Mouse (Mus musculus): ENCODE measurements around the gene Ssh1. TPM values are rescaled to one million over a fixed set of nuclear protein-coding genes. Genes with fewer than 3 reads are reported as not detected.

The Ssh1 gene
- total RNA-seq, 1 experiment from 2014 or later: 22.7 TPM

DNA sequence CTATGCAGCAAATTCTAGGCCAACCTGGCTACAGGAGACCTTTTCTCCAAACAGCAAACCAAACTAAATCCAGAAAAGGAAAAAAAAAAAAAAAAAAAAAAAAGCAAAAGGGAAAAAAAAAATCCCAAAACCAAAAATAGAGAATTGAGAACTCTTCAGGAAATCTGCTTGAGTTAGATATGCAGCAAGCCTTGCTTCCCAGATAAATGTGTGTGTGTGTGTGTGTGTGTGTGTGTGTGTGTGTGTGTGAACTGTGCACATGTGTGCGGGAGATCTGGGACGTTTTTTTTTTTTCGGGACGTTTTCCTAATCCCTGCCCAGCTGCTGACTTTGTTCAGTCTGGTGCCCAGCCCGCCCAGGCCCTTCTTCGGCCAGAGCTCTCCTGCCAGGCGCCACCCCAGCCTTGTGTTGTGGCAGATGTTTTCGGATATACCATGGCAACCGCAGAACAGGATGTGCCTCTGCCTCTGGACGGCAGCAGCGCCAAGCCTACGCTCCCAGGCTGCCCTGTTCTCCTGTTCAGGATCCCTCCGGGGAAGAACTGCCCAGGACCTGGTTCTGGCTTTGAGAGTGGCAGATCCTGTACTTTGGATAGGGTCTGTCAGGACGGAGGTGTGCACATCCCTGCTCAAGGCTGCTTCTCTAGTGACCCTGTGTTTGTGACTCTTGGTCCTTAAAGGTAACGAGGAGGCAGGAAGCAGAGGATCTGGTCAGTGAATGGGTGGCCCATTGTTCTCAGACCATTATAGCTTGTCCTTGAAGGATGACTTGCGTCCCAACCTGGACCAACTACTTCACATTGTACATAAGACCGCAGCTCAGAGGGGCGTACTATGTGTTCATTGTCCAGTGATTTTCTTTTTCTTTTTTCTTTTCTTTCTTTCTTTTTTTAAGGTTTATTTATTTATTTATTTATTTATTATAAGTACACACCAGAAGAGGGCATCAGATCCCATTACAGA, 62.8 kb downstream of the Ssh1 start:
- DNase-seq: peak; percentile 60

DNA sequence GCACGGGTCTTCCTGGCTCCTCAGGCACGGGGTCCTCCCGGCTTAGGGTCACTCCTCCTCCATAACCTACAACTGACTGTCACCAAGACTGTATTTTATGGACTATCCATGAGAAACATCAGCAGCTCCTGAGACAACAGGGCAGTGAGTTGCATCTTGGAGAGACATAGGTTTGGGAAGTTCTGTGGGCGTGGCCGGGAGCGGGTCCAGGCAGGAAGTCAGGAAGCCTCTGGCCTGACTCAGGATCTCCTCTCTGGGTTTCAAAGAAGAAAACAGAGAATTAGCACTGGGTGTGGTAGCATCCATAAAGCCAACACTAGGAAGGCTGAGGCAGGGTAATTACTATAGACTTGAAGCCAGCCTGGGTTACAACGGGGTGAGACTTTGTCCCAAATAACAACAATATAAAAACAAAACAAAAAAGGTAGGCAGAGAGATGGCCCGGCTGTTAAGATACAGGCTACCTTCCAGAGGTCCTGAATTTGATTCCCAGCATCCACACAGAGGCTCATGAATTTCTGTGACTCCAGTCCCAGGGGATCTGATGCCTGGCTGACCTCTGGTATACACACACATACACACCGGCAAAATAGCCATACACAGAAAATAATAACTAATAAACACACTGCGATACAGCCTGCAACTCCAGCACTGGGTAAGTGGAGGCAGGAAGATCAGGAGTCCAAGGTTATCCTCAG, 63.6 kb downstream of the Ssh1 start:
- DNase-seq: no peak

DNA sequence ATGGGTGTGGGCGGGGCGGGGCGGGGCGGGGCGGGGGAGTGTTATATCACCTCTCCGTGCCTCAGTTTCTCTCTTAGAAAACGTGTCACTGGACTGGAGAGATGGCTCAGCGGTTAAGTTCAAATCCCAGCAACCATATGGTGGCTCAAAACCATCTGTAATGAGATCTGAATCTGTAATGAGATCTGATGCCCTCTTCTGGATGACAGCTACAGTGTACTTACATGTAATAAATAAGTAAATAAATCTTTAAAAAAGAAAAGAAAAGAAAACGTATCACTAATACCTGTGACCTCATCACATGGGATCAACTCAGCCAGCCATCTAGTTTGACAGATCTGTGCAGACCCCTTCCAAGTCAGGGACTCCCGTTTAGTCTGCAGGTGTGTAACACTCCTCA, 64.2 kb downstream of the Ssh1 start:
- DNase-seq: no peak

DNA sequence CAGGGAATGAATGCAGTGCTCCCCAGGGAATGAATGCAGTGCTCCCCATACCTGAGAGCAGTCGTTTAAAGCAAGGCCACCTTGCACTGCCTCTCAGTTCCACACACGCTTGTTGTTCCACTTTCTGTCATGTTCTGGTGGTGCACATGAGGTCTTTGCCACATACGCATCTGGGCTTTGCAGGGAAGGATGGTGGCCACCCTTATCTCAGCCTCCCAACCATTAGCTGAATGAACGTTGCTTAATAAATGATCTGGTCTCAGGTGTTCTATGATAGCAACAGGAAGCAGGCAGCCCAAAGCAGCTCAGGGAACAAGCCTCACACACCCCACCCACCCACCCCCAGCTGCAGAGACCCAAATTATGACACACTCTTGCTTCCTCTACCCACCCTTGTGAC, 69.1 kb downstream of the Ssh1 start:
- DNase-seq: no peak

DNA sequence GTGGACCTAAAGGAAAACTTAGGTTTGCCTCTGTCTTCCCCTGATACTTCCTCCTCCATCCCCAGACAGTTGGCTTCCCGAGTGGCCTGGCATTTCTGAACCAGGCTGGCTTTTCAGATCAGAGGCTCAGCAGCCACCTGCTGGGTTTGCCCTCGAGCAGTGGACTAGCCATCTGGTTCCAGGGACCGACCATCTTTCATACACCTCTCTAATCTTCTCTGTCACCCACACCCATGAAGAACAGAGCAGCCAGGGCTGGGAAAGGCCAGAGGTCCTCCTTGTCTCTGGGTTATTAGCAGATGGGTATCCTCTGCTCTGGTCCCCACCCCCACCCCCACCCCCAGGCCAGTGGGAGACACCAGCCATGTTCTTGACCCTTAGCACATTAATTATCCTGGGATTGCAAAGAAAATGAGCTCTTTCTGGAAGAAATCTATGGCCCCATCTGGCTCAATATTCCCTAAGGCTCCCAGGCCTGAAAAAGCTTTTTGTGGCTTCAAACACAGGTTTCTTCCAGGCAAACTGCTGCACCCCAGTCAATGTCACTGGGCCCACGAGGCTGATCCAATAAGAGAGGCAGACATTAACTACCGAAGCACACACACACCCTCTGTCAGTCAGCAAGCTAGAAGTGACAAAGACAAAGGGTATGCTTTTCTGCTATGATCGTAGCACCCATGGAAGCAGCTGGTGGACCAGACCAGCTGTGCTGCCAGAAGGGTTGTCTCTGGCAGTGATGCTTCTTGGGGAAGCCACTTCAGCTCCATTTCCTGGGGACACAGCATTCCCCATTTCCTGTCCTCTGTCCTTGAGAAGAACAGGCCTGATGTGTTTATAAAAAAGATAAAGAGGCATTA, 72.2 kb downstream of the Ssh1 start:
- no peak for DNase-seq

DNA sequence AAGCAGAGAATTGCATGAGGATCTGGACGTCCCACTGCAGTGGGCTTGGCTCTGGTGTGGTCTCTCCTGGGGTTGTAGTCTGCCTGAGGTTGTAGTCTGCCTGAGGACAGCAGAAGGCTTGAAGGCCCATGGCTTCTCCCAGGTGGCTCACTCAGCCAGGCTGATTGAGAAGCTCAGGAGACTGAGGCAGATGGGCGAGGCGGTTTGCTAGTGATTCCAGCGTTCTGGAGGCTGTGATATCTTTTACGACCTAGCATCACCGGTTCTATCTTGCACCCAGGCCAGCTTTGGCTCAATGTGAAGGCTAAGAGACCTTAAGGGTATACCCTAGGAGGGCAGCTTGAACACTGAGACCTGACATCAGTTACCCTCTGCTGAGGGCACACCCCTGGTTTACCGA, 74.6 kb downstream of the Ssh1 start:
- no peak for DNase-seq

DNA sequence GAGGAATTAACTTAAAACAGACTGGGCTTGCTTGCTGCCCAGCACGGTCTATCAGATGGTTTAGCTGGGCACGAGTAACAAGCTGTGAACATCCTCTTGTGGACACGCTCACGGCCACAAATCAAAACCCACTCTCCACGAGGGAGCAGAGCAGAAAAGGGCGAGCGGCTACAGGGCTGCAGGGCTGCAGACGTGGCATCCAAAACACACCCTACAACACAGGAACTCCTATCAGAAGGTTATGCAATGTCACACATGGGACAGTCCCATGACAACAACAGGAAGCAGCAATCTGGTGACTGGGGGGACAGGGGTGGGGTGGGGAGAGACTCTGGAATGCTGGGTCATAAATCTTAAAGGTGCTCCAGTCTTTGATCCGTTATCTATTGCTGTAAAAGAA, 75.0 kb downstream of the Ssh1 start:
- DNase-seq: no peak

DNA sequence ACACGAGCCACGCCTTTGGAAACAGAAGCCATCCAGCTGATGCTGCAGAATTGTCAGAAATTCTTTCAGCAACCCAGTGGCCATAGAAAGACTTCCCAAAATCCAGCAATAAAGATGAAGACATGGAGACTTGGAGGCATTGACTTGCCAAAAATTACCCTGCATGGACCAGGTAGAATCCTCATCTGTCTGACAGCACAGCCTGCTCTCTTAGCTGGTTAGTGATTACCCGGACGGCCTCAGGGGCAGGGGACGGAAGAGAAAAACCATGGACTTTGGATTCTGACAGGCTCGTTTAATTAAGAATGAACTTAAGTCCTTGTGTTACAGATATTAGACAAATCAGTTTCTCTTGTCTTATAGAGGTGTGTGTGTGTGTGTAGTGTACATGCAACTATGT, 83.0 kb downstream of the Ssh1 start:
- no peak for DNase-seq

DNA sequence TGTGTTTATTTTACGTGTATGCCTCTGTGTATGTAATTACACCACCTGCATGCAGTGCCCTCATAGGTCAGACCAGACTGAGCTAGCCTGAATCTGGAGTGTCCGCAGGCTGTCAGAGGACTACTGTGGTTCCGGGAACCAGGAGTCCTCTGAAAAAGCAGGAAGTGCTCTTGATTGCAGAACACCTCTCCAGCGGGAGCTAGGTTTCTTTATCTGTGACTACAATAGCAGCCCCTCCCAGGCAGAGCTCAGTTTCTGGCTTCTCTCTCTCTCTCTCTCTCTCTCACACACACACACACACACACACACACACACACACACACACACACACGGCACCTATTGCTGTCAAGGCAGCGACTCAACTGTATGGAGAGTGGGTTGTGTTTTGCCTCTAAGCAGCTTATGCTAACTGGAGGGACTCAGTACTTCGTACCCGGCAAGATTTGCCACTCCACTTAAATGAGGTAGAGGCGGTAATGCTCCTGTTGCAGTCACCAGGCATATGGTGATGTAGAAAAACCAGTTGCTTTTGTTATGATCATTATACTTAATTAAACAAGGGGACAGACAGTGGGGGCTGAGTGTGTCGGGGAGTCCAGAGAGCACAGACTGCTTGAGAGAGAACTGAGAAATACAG, 83.5 kb downstream of the Ssh1 start:
- DNase-seq: no peak

DNA sequence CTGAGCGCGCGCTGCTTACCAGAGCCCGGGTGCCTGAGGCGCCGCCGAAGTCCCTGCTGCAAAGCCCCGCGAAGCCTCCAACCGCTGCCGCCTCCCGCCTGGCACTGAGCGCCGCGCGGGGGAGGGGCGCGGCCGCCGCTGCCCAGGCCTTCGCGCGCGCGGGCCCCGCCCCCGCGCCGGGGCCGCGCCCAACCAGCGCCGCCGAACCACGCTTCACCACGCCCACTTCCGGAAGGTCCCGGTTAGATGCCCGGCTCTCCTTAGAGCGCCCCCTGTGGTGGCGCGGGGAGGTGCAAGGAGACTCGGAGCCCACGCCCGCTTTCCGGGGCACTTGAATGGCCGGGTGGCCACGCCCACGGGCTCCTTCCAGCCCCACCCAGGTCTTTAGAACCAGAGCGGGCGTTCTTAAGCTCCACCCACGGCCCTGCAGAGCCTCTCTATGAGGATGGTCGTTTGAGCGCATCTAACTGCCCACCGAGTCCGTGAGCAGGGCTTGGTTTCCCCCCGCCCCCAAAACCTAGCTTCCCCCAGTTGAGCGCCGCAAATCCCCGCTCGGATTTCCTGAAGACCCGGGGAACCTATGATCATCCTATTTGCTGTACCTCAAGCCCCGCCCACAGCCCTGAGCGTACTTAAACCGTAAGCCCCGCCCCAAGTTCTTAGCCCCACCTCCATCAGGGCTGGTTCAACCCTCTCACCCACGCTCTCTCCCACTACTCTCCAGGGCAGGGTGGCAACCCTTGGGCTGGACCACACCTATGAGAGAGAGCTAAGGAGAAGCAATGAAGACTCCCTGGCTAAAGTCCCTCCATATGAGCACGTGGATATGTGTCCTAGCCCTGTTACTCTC, 84.9 kb downstream of the Ssh1 start, which contains the start of gene Coro1c:
Gene Coro1c, minus strand, starts transcription at position 167 of the 850 bp plus-strand sequence.
- DNase-seq: peak; percentile 99

DNA sequence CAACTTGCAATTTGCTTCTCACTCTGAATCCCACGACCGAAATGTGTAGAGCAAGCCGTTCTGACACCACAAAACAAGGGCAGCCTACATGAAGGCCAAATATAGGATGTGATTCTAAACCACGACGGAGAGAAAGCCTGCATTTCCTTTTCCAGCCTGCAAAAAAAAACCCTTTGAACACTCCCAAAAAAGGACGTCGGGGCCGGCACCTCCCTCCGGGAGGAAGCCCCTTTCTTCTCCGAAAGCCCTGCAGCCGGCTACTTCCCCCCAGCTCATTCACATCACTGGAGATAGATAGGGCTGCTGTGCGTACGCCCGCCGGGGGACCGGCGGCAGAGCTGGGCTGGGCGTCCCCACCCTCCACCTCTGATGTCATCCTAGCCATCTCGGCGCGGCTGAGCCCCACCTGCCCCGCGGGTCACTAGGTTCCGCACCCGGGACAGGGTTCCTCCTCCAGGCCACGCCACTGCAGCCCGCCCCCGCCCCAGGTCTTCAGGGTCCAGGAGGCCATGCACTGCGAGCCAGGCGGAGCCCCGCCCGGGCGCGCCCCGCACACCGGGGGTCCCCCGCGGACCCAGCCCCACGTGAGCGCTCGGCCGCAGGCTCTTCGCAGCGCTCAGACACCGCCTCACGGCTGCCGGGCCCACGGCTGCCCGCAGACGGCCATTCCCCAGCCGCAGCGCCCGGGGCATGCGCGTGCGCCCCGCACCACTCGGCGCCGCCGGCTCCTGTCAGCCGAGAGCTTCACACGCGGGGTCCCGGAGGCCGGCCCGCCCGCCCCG, 85.7 kb downstream of the Ssh1 start:
- DNase-seq: peak; percentile 58

DNA sequence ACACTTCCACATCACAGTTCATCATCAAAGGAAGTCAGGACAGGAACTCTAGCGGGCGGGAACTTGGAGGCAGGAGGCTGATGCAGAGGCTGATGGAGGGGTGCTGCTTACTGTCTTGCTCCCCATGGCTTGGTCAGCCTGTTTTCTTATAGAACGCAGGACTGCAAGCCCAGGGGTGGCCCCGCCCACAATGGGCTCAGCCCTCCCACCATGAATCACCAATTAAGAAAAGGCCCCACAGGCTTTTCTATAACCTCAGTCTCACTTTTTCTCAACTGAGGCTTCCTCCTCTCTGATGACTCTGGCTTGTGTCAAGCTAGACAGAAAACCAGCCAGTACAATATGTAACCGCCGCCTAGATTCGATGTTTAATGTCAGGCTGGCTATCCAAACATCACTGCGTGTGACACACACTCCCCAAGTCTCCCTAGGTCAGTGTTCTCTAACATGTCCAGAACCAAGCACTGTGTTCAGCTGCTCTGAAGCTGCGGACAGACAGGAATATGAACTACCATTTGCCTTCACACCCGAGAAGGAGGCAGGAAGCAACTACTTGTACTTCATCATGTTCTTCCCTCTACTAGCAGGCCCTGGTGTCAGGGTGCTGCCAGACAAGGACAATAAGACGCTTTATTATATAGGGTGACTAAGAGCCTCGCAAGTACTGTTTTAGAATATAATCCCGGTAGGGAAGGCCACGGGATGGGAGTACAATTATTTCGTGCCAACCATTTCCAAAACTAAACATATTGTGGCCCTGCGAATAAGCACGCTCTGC, 86.5 kb downstream of the Ssh1 start:
- peak; percentile 61 for DNase-seq

DNA sequence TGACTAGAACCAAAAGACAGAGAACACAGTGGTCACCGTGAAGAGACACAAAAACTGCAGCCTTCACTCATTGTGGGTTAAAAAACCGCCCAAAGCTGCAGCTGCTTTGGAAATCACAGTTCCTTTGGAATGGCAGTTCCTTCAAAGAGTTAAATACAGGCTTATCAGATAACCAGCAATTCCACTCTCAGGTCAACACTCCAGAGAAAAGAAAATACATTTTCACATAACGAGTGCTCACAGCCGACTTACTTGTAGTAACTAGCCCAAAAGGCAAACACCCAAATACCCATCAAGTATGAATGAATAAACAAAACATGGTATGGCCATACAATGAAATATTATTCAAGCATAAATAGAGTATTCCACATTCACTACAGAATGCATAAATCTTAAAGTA, 88.7 kb downstream of the Ssh1 start:
- no peak for DNase-seq

DNA sequence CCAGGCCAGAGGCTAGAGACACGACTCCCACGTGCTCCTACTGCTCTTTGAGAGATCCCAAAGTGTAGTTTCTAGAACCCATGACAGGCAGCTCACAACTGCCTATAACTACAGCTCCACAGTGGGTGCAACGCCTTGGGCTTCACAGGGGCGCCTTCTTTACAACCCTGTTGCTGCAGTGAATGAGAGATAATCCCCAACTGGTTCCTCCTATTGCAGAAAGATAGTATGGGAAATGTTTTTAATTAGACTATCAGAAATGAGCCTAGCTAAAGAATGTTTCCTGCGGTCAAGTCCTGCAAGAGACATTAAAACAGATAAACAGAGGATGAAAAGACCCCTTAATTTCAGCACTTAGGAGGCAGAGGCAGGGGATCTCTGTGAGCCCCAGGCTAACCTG, 90.7 kb downstream of the Ssh1 start:
- no peak for DNase-seq

DNA sequence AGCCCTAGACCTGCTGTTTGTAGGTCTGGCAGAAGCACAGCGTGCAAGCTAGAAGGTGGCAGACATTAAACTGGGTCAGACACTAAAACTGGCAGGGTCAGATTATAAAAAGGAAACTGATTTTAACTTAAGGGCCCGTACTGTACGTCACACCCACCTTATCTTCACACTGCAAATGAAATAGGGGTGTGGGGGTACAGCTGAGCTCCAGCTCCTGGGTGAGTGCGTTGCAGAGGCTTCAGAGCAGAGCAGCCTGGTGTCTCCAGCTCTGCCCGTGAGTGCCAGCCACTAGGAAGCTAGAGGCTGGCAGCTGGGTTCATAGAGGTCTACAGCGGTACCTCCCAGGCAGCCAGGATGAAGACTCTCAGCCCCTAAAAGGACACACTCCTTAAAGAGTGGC, 91.7 kb downstream of the Ssh1 start:
- no peak for DNase-seq

DNA sequence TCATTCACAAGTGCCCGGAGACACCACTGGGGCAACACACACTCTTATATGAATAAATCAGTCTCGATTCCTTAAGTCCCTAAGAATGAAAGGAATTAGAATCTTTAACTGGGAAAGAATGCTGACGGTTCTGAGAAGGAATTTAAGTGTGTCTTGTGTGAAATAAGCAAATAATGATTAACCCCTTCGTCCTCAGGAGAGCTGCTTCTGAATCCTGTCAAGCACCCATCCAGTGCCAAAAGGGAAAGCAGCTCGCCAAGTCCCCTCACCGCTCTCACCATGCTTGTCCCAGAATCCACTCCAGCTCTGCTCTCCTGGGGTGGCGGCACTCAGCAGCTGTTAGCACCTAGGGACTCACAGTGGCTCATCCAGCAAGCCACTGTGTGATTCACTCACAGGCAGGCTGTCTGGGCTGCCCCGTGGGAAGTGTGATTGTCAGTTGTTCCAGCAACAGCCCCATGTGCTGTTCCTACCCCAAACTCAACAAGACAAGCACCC, 92.6 kb downstream of the Ssh1 start:
- DNase-seq: no peak

DNA sequence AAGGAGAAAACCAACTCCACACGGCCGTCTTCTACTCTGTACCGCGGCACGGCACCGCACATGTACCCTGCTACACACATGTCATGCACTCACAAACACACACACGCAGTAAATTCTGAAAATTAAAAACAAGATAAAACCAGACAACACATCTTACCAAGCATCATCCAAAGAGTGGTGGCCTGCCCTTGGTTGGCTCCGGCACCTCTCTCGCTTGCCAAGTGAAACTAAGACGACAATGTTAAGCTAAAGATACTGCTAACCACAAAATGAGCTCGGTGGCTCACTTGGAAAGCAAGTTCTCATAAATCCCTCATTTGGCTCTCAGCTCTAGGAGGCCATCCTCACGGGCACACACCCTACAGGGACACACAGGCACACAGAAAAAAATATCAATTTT, 94.2 kb downstream of the Ssh1 start:
- no peak for DNase-seq

DNA sequence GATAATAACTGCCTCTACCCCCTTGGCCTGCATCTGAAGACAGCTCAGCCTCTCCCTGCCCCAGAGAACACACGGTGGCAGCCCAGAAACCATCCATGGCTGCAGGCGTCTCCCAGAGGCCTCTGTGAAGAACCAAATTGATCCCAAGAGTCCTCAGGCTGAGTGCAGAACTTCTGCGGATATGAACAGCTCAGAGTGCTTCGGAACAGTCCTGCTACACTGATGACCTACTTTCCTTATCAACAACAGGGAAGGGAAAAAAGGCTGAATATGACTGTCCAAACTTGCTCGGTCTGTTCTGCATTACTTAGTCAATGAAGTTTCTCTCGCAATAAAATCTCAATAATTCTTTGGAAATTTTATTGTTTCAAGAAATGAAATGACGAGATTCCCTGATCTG, 101.7 kb downstream of the Ssh1 start:
- no peak for DNase-seq

DNA sequence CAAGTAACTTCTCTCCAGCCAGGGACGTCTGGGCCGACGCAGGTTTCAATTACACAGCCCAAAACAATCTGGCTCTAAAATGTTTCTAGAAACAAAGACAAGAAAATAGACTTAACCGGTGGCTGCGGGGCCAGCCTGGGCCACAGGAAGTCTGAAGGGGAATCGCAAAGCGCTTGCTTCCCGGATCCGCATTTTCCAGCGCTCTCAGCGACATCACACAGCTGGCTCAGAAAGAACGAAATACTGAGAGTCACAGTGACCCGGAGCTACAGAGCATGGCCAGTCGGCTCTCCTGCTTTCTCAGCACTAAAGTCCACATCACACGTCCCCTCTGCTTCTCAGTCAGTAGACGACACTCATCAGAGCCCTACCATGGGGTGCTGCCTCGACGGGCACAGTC, 102.8 kb downstream of the Ssh1 start:
- no peak for DNase-seq

Measured in adrenal gland, postnatal 25 days (tissue).